Mouse (Mus musculus) brain, embryonic 14.5 days (tissue): ENCODE measurements around the gene Hist1h3i.
"Not testable (repeated sequence)": the region's sequence is repeated elsewhere in the genome, so short reads cannot be mapped to it uniquely, and the experiment has no call there.

Source experiments
- CTCF ChIP-seq: fragments of 200-500 bp; IDR thresholded peaks from 2 replicates; pipeline ENCODE4 v1.5.1; 2012; ENCODE audit warnings: inconsistent platforms, mild to moderate bottlenecking, moderate library complexity, borderline replicate concordance; ENCODE audit not compliant: insufficient read depth, insufficient read length; ENCODE audit errors: extremely low read depth
- POLR2A ChIP-seq: fragments of 200-500 bp; IDR thresholded peaks from 2 replicates; pipeline ENCODE4 v1.6.1; 2012; ENCODE audit warnings: mild to moderate bottlenecking, inconsistent platforms, borderline replicate concordance; ENCODE audit not compliant: poor library complexity, insufficient read depth, insufficient read length, severe bottlenecking; ENCODE audit errors: extremely low read depth

DNA sequence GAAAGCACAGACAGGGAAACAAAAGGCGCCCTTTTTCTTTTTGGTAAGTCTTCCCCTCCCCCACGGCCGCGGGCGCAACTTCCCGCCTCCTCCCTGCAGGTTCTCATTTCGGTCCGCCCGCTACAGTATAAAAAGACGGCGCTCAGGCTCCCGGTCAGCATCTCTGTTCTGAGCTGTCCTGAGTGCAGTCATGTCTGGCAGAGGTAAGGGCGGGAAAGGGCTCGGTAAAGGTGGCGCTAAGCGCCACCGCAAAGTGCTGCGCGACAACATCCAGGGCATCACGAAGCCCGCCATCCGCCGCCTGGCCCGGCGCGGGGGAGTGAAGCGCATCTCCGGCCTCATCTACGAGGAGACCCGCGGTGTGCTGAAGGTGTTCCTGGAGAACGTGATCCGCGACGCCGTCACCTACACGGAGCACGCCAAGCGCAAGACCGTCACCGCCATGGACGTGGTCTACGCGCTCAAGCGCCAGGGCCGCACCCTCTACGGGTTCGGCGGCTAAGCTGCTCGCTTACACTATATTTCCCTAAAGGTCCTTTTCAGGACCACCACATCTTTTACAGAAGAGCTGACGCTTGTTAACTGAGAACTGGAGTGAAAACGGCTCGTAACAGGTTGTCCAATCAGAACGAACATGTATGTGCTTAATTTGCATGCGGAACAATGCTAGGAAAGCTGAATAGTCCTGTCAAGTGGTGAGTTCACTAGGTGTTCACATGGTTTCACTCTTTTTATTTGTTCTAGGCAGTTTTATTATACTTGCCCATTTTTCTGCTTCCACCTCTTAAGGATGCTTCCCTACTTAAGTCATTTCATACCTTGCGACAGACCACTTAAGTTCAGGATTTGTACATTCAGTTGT is 48.0 kb downstream of the Hist1h3i start, which contains the start of gene Hist1h4j:
- peak; percentile 20; the same call in 1 of the 2 replicates for TF ChIP-seq POLR2A
- TF ChIP-seq CTCF = not testable (repeated sequence)
